Mouse (Mus musculus) CH12.LX (cell line): ENCODE data around the gene Gfy. TPM values are rescaled to one million over a fixed set of nuclear protein-coding genes. Genes with fewer than 3 reads are reported as not detected.

Experiments used
- DNase-seq: peaks from one replicate; pipeline ENCODE4 v3.0.0-alpha.2; 2013; ENCODE audit errors: extremely low read depth
- H3K27ac ChIP-seq: 2 replicates; pipeline ENCODE4 v1.5.1; 2012; ENCODE audit warnings: low read depth, mild to moderate bottlenecking, control low read depth, moderate library complexity; ENCODE audit not compliant: insufficient read depth
- H3K27me3 ChIP-seq: replicated peaks from 2 replicates; pipeline ENCODE3; 2012; ENCODE audit warnings: inconsistent platforms
- H3K36me3 ChIP-seq, 2 experiments: replicated peaks in 1 of 2; 2 replicates each; pipeline versions ENCODE3 to v1.6.1; 2012; ENCODE audit warnings: inconsistent platforms in 1 of 2, low read length in 1 of 2, mild to moderate bottlenecking in 1 of 2, mixed read lengths in 1 of 2, moderate library complexity in 1 of 2; ENCODE audit not compliant: control insufficient read depth in 1 of 2, insufficient read depth in 1 of 2
- H3K4me1 ChIP-seq, 2 experiments: 2 replicates each; pipeline ENCODE4 v1.6.1; 2012; ENCODE audit warnings: inconsistent platforms in 1 of 2, moderate library complexity in 1 of 2; ENCODE audit not compliant: insufficient read depth in 2 of 2, control insufficient read depth in 1 of 2
- H3K4me2 ChIP-seq: 2 replicates; pipeline ENCODE4 v1.6.1; 2012; ENCODE audit warnings: low read depth, mild to moderate bottlenecking, control low read depth; ENCODE audit not compliant: poor library complexity, insufficient read depth, severe bottlenecking
- H3K4me3 ChIP-seq, 3 experiments: fragments of 150-350 bp in 1 of 3; sonication (generic) in 1 of 3; replicated peaks in 1 of 3; 2 replicates each; pipeline versions ENCODE3 to v1.5.1; 2011 to 2012; ENCODE audit warnings: low read depth in 2 of 3, low read length in 2 of 3, mild to moderate bottlenecking in 2 of 3, moderate library complexity in 2 of 3, control low read depth in 1 of 3, improper control_type of control experiment in 1 of 3, inconsistent platforms in 1 of 3, mixed read lengths in 1 of 3; ENCODE audit not compliant: poor library complexity in 1 of 3
- H3K79me2 ChIP-seq: replicated peaks from 2 replicates; pipeline ENCODE4 v1.6.1; 2012; ENCODE audit warnings: mild to moderate bottlenecking, moderate library complexity; ENCODE audit not compliant: control insufficient read depth, poor library complexity, insufficient read depth, severe bottlenecking; ENCODE audit errors: extremely low read depth
- H3K9ac ChIP-seq: 2 replicates; pipeline ENCODE4 v1.6.1; 2012; ENCODE audit warnings: low read depth, mild to moderate bottlenecking, control low read depth, moderate library complexity; ENCODE audit not compliant: insufficient read depth
- H3K9me3 ChIP-seq: replicated peaks from 2 replicates; pipeline ENCODE3; 2012; ENCODE audit warnings: low read length, inconsistent platforms, mixed read lengths
- CHD2 ChIP-seq: IDR thresholded peaks from 2 replicates; pipeline ENCODE4 v1.6.1; 2011; ENCODE audit warnings: low read length, improper control_type of control experiment
- E2F4 ChIP-seq: IDR thresholded peaks from 2 replicates; pipeline ENCODE4 v1.6.1; 2011; ENCODE audit warnings: low read depth, low read length, improper control_type of control experiment; ENCODE audit not compliant: insufficient replicate concordance
- ELF1 ChIP-seq: IDR thresholded peaks from 2 replicates; pipeline ENCODE4 v1.6.1; 2014; ENCODE audit warnings: low read depth, mild to moderate bottlenecking, inconsistent platforms, low read length, improper control_type of control experiment
- EP300 ChIP-seq: IDR thresholded peaks from 2 replicates; pipeline ENCODE4 v1.6.1; 2011; ENCODE audit warnings: low read length, improper control_type of control experiment
- IRF4 ChIP-seq: IDR thresholded peaks from 2 replicates; pipeline ENCODE4 v1.6.1; 2014; ENCODE audit warnings: low read depth, mild to moderate bottlenecking, inconsistent platforms, low read length, improper control_type of control experiment
- KAT2A ChIP-seq: IDR thresholded peaks from 2 replicates; pipeline ENCODE4 v1.6.1; 2012; ENCODE audit warnings: low read length, improper control_type of control experiment, inconsistent platforms; ENCODE audit not compliant: insufficient replicate concordance
- MAZ ChIP-seq: IDR thresholded peaks from 2 replicates; pipeline ENCODE4 v1.6.1; 2012; ENCODE audit warnings: low read depth, mild to moderate bottlenecking, inconsistent platforms, low read length, improper control_type of control experiment, moderate library complexity
- MEF2A ChIP-seq: IDR thresholded peaks from 2 replicates; pipeline ENCODE4 v1.6.1; 2014; ENCODE audit warnings: low read depth, mild to moderate bottlenecking, inconsistent platforms, low read length, improper control_type of control experiment, borderline replicate concordance
- POLR2A ChIP-seq: IDR thresholded peaks from 2 replicates; pipeline ENCODE4 v1.6.1; 2011; ENCODE audit warnings: low read depth, mild to moderate bottlenecking, improper control_type of control experiment, low read length
- RAD21 ChIP-seq: IDR thresholded peaks from 2 replicates; pipeline ENCODE4 v1.6.1; 2011; ENCODE audit warnings: low read depth, mild to moderate bottlenecking, low read length, improper control_type of control experiment, moderate library complexity
- SIN3A ChIP-seq: IDR thresholded peaks from 2 replicates; pipeline ENCODE4 v1.6.1; 2012; ENCODE audit warnings: low read length, improper control_type of control experiment, inconsistent platforms
- TBP ChIP-seq: conservative IDR thresholded peaks from 2 replicates; pipeline ENCODE4 v1.6.1; 2011; ENCODE audit warnings: low read depth, low read length, improper control_type of control experiment
- UBTF ChIP-seq: IDR thresholded peaks from 2 replicates; pipeline ENCODE4 v1.6.1; 2012; ENCODE audit warnings: low read depth, mild to moderate bottlenecking, inconsistent platforms, low read length, improper control_type of control experiment, moderate library complexity
- dilution Hi-C: fragments of 300-500 bp; cut with MboI; formaldehyde crosslinking; loops from 2 replicates; pipeline ENCODE4 v1.14.3; 2020; ENCODE audit warnings: low sequenced_read_pairs; ENCODE audit not compliant: extremely low pct_unique_long_range_greater_than_20kb, extremely low pct_ligation_motif_present
- in situ Hi-C: fragments of 300-500 bp; cut with MboI; formaldehyde crosslinking; loops from 3 replicates; pipeline ENCODE4 v1.14.3; 2019; ENCODE audit warnings: low sequenced_read_pairs, low pct_ligation_motif_present, low pct_unique_long_range_greater_than_20kb, mixed read lengths
- polyA plus RNA-seq: library from polyadenylated mRNA; unstranded; fragments of >175 nt; gene quantifications from 2 replicates; pipeline ENCODE4 v1.2.1, GENCODE M21; 2012; ENCODE audit warnings: low read depth; ENCODE audit not compliant: insufficient read length
- total RNA-seq, 2 experiments: library from RNA; depleted of rRNA; stranded (reverse); fragments of 300-350 nt in 1 of 2; fragments of >200 nt in 1 of 2; gene quantifications; 2 replicates each; pipeline ENCODE4 v1.2.3; 2012 to 2014

Gene Gfy
- total and polyA plus RNA-seq, 3 experiments, result not detected

DNA sequence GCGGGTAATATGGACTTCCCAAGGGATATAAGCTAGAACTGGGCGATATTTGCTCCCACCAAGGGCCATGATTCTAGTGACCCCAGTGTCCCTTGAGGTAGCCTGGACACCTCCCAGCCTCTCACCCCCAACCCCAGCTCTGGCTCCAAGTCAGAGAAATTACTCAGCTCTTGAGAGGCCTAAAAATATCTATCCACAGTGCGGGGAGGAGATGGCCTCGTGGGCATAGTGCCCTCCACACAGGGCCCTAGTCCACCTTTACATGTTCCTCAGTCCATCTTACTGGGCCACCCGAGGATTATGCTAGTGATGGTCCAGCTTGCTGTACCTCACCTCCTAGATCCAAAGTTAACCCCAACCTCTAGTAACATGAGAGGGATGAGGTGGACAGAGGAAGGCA is 14.5 kb downstream of the Gfy start:
- peaks cover 63% of the 10 kb centered on the region for H3K27me3 ChIP-seq
- in situ Hi-C loops (loop anchor here (10.0 kb wide), 1 partner anchor 140 kb away; no protein-coding TSS in a partner anchor), dilution Hi-C loops (no loop called here)
- H3K79me2 ChIP-seq, result no peaks in the 10 kb centered on the region
- H3K4me1 ChIP-seq, result peaks cover 0 to 11% of the 10 kb centered on the region in 2 experiments; a peak in 3 of 4 replicates
- peaks cover 0 to 12% of the 10 kb centered on the region in 2 experiments for H3K36me3 ChIP-seq
- no peak overlapping the region for H3K4me2 ChIP-seq
- no peak overlapping the region for H3K9ac ChIP-seq
- DNase-seq, result no peak
- TF ChIP-seq MEF2A (no peak), IRF4 (no peak), KAT2A (no peak), RAD21 (no peak), SIN3A (no peak), MAZ (no peak), EP300 (no peak), E2F4 (no peak), ELF1 (no peak)
- peaks cover 16% of the 10 kb centered on the region for H3K9me3 ChIP-seq
- no peak overlapping the region for H3K27ac ChIP-seq
- H3K4me3 ChIP-seq, result no peak overlapping the region

DNA sequence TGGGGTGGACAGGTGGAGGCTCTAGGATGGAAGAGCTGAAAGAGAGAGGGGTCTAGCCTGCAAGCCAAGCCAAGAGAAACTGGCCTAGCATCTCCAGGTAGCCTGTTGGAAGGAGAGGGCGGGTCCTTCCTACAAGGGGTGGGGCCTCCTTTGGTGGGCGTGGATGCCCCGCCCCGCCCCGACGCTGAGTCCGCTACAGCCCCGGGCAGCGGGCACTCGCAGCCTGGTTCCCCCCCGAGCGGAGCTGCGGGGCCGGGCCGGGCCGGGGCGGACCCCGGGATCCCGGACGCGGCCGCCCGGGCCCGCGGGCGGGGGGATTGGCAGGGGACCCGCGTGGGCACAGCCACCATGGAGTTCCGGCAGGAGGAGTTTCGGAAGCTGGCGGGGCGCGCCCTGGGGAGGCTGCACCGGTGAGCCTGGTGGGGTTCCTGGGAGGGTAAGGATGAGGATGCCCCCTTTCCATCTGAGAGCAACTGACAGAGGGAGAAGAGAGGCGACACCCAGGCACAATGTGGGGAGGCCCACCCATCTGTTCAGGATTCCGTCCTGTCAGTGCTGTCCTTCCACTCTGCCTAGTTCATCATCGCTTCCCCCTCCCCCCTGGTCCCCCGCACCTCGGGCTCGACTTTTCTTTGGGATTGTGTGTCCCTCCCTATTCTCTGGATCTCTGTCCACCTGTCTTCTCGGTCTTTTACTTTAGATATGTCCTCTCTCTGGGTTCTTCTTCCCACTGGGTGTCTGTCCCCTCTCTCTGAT is 15.5 kb downstream of the Gfy start, which contains the start of gene Slc17a7:
Gene Slc17a7, plus strand, starts transcription at position 215 of the 756 bp plus-strand sequence.
- DNase-seq, result no peak
- dilution Hi-C loops, result no loop called here
- peaks cover 0 to 22% of the 10 kb centered on the region in 2 experiments for H3K36me3 ChIP-seq
- peaks cover 60% of the 10 kb centered on the region for H3K27me3 ChIP-seq
- peaks cover 7% of the 10 kb centered on the region for H3K9me3 ChIP-seq
- in situ Hi-C loops, result loop anchor here (10.0 kb wide), 1 partner anchor 141 kb away; no protein-coding TSS in a partner anchor
- no peak for TF ChIP-seq CHD2
- no peak for TF ChIP-seq TBP
- no peak for TF ChIP-seq POLR2A
- no peak for TF ChIP-seq MEF2A
- no peak for TF ChIP-seq EP300
- no peak for TF ChIP-seq IRF4
- no peak for TF ChIP-seq UBTF
- H3K4me1 ChIP-seq, result peaks cover 0 to 11% of the 10 kb centered on the region in 2 experiments; a peak in 3 of 4 replicates
- peak within 1 kb of the TSS; percentile 47; the same call in 1 of the 2 replicates for H3K4me2 ChIP-seq
- no peak within 1 kb of the TSS for H3K4me3 ChIP-seq
- no peak within 1 kb of the TSS for H3K27ac ChIP-seq
- no peaks in the 10 kb centered on the region for H3K79me2 ChIP-seq
- no peak within 1 kb of the TSS for H3K9ac ChIP-seq
